Mouse (Mus musculus) lung, embryonic 16.5 days (tissue): Measurements from ENCODE around the gene Gm49425. TPM values are rescaled to one million over a fixed set of nuclear protein-coding genes. Genes with fewer than 3 reads are reported as not detected.

ENCODE experiments used
- ATAC-seq: fragments of 200-750 bp; cut with Nextera tagmentation; 2 replicates; pipeline ENCODE4 v1.8.0; 2017; ENCODE audit warnings: low read depth, mild to moderate bottlenecking, moderate library complexity
- H3K27ac ChIP-seq: fragments of 300-500 bp; sonication (generic); 2 replicates; pipeline ENCODE4 v1.5.1; 2014; ENCODE audit warnings: mild to moderate bottlenecking, control low read depth, low read length
- H3K27me3 ChIP-seq: fragments of 300-500 bp; sonication (generic); 2 replicates; pipeline ENCODE4 v1.6.1; 2014; ENCODE audit warnings: low read depth, low read length, mixed read lengths; ENCODE audit not compliant: control insufficient read depth, insufficient read depth
- H3K36me3 ChIP-seq: fragments of 300-500 bp; sonication (generic); 2 replicates; pipeline ENCODE4 v1.6.1; 2014; ENCODE audit warnings: low read length; ENCODE audit not compliant: control insufficient read depth, insufficient read depth
- H3K4me1 ChIP-seq: fragments of 300-500 bp; sonication (generic); replicated peaks from 2 replicates; pipeline ENCODE4 v1.6.1; 2014; ENCODE audit warnings: low read length, mixed read lengths; ENCODE audit not compliant: control insufficient read depth, insufficient read depth
- H3K4me2 ChIP-seq: fragments of 300-500 bp; sonication (generic); 2 replicates; pipeline ENCODE4 v1.6.1; 2014; ENCODE audit warnings: low read depth, low read length, control low read depth
- H3K4me3 ChIP-seq: fragments of 300-500 bp; sonication (generic); 2 replicates; pipeline ENCODE4 v1.5.1; 2014; ENCODE audit warnings: mild to moderate bottlenecking, low read length, control low read depth
- H3K9ac ChIP-seq: fragments of 300-500 bp; sonication (generic); 2 replicates; pipeline ENCODE4 v1.6.1; 2014; ENCODE audit warnings: low read length, control low read depth
- H3K9me3 ChIP-seq: fragments of 300-500 bp; sonication (generic); 2 replicates; pipeline ENCODE4 v1.6.1; 2016; ENCODE audit warnings: low read length; ENCODE audit not compliant: control insufficient read depth
- WGBS: fragments of 180-500 bp; shearing (Covaris S2); extraction: QIAGEN DNeasy Blood & Tissue Kit; methylation state at CpG from one replicate; pipeline ENCODE4 v1.1.7; 2014; 5-methylcytosine and 5-hydroxymethylcytosine counted together
- polyA plus RNA-seq: library from polyadenylated mRNA; unstranded; fragments of >200 nt; fragmentation: Nextera tagmentation; extraction: Ambion mirVana; gene quantifications from 2 replicates; pipeline ENCODE4 v1.2.1, GENCODE M21; 2015

Gene Gm49425
- polyA plus RNA-seq, 1 experiment from 2014 or later: not detected

DNA sequence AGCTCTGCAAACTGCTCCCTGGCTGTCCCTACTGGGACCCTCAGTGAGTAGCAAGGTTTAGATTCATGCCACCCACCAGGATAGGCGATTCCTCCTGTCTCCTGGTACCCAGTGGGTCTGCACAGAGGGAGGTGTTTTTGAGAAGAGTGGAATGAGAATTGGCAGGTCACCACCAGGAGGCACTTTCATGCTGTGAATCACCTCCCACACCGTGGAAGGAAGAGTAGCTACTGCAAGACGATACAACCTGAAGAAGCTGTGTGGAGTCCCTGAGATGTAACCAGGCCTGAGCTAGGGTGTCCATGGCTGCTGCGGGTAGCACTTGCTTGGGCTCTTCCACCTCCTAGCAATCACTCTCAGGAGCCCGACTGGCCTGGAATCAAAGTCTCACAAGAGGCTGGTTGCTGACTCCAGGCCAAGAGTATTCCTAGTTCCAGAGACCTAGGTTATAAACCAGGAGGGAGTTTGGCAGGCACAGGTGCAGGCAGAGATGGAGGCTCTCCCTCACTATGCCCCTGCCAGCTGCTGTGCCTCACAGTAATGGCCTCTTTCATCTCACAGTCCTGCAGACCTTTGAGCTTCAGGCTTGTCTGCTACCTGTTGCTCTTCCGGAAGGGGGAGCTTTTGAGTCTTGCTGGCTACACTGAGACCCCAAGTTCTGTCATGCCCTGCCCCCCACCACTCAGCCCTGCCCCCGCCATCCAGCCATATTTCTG lies 21.0 kb upstream of the Gm49425 start:
- no peak for ATAC-seq
- Histone ChIP-seq H3K9ac (no peak overlapping the region), H3K4me3 (no peak overlapping the region), H3K4me2 (no peak overlapping the region), H3K27me3 (no peaks in the 10 kb centered on the region), H3K4me1 (no peaks in the 10 kb centered on the region), H3K36me3 (no peaks in the 10 kb centered on the region), H3K9me3 (no peaks in the 10 kb centered on the region), H3K27ac (no peak overlapping the region)
- 30% methylated on average over 7 of the region's 7 CpGs for WGBS

DNA sequence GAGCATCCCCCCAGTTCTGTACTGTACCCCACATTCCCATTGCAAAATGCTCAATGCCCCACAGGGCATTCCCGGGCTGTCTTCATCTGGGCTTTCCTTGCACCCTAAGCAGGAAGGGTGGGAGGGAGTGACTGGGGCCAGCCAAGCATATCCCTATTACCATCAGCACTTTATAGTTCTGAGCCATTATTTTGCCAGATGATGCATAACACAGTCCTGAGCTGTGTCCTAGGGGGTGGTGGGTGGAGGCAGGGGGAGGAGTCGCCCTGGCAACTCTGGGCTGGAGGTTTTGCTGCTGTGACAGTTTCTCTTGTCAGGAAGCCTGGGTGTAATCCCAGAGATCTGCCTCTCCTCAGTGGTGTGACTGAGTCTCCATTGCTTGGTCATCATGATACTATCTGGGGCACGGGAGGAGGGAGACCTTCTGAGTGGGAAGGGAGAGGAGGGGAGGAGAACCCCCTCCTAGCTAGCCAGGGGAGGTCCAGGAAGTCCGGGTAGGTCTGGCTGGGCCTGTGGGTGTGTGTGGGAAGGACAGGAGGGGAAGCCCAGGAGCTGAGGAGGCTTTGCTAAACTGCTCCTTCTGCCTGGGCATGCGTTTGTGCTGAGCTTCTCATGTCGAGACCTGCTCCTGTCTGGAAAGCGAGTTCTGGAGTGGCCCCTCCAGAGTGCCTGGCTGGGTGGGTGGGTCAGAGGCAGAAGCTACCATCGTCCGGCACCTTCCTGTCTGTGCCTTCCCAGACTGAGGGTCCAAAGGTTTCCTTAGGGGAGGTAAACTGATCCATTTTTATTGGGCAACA lies 19.2 kb upstream of the Gm49425 start:
- Histone ChIP-seq H3K4me2 (no peak overlapping the region), H3K27me3 (no peaks in the 10 kb centered on the region), H3K9ac (no peak overlapping the region), H3K4me1 (no peaks in the 10 kb centered on the region), H3K4me3 (no peak overlapping the region), H3K36me3 (no peaks in the 10 kb centered on the region), H3K9me3 (no peaks in the 10 kb centered on the region), H3K27ac (no peak overlapping the region)
- 50% methylated on average over 9 of the region's 9 CpGs for WGBS
- peak; percentile 54 for ATAC-seq

DNA sequence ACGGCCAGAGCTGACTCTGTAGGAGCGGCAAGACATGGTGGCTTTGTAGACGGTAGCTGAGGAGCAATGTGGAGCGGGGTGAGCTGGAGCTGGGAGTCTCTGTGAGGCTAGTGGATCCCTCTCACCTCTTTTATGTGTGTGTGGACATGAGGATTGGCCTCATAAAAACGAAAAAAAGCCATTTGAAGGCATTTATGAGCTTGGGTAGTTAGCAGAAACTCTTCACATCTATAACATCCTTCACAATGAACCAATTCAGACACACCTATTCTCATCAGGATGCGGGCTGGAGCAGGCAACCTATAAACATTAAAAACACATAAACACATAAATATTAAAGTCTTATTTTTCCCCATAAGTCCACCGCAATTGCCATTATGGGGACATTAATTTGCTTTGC lies 15.7 kb upstream of the Gm49425 start, which contains the start of gene Krt84:
Gene Krt84 (minus strand): TSS at position 101 of the 400 bp plus-strand sequence.
- ATAC-seq: no peak
- no peak within 1 kb of the TSS for H3K27ac ChIP-seq
- no peaks in the 10 kb centered on the region for H3K9me3 ChIP-seq
- no peaks in the 10 kb centered on the region for H3K4me1 ChIP-seq
- H3K4me2 ChIP-seq: no peak within 1 kb of the TSS
- H3K4me3 ChIP-seq: no peak within 1 kb of the TSS
- no peaks in the 10 kb centered on the region for H3K27me3 ChIP-seq
- H3K36me3 ChIP-seq: no peaks in the 10 kb centered on the region
- WGBS: 77% methylated on average over 7 of the region's 7 CpGs
- no peak within 1 kb of the TSS for H3K9ac ChIP-seq

GRCm38 (mm10) chr15:101522556-101523232 lies 5.6 kb upstream of the Gm49425 start:
- H3K27ac ChIP-seq: no peak overlapping the region
- H3K9ac ChIP-seq: no peak overlapping the region
- H3K4me3 ChIP-seq: no peak overlapping the region
- H3K9me3 ChIP-seq: no peaks in the 10 kb centered on the region
- no peaks in the 10 kb centered on the region; the same call in 1 of the 2 replicates for H3K27me3 ChIP-seq
- H3K4me2 ChIP-seq: no peak overlapping the region
- no peak for ATAC-seq
- no peaks in the 10 kb centered on the region for H3K4me1 ChIP-seq
- WGBS: 59% methylated on average over 4 of the region's 4 CpGs
- H3K36me3 ChIP-seq: no peaks in the 10 kb centered on the region

- H3K36me3 ChIP-seq: no peaks in the 10 kb centered on the region
- no peaks in the 10 kb centered on the region for H3K9me3 ChIP-seq
- no peak overlapping the region for H3K9ac ChIP-seq
- WGBS: 11% methylated on average over 2 of the region's 2 CpGs
- no peak overlapping the region for H3K27ac ChIP-seq
- no peak overlapping the region for H3K4me3 ChIP-seq
- ATAC-seq: no peak
- no peak overlapping the region for H3K4me2 ChIP-seq
- H3K27me3 ChIP-seq: no peaks in the 10 kb centered on the region; the same call in 1 of the 2 replicates
- no peaks in the 10 kb centered on the region for H3K4me1 ChIP-seq
These were observed 2.7 kb upstream of the Gm49425 start for GRCm38 (mm10) chr15:101519792-101520191.

DNA sequence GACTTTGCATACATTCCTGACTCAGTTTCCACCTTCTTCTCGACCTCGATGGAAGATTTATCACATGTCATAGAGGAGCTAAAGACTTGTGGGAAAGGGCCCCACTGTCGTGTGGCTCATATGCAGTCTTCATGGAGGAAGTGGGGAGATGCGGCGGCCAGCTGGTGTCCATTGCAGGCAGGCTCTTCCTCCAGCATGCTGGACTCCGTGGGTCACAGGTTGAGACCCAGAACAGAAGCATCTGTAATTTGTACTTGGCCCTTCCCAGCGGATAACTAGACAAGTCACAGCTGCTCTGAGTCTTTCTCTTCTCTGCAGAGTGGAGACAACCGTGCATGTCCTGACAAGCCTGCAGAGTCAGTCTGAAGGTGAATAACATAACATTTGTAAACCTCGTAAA lies 8.8 kb downstream of the Gm49425 start:
- H3K27me3 ChIP-seq: no peaks in the 10 kb centered on the region
- ATAC-seq: peak; percentile 71
- 49% methylated on average over 9 of the region's 9 CpGs for WGBS

DNA sequence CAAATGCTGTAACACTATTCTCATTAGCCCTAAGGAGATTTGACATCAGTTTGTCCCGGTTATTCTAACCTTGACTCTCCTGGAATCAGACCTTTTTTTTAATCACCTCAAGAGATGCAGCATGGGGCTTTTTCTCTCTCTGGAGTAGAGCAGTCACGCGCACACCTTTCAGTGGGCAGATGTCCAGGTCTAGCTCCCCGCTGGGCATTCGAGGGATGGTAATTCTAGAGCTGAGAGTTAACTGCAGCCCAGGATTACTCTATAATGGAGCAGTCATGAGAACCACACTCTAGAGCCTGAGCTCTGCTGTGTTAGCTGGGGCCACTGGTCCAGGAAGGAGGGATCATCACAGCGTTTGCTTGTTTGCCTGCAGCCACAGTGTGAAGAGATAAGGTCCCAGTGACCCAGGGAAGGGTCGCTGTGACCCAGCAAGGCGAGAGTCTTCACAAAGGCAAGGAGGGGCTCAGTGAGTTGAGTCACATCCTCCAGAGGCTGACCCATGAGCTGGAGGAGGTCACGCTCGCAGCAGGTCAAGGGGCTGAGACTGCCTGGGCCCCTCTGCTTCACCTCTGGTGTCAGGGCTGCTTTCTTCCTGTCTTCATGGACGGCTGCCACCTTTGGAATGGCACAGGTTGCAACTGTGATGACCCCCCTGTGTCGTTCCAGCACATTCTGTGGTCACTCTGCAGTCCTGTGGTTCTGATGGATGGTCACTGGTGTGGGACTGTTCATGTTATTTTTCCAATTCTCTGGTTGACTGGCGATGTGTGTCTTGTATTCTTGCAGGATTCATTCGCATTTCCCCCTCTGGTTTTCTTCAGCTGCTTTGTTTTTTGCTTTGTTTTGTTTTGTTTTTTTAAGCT lies 9.9 kb downstream of the Gm49425 start:
- Histone ChIP-seq H3K36me3 (no peaks in the 10 kb centered on the region), H3K4me1 (no peaks in the 10 kb centered on the region), H3K9me3 (no peaks in the 10 kb centered on the region), H3K27ac (no peak overlapping the region), H3K4me3 (no peak overlapping the region), H3K4me2 (no peak overlapping the region), H3K27me3 (no peaks in the 10 kb centered on the region), H3K9ac (no peak overlapping the region)
- WGBS: 42% methylated on average over 14 of the region's 14 CpGs
- no peak for ATAC-seq

More for the DNA sequence above, 8.8 kb downstream of the Gm49425 start:
- Histone ChIP-seq H3K9me3 (no peaks in the 10 kb centered on the region), H3K36me3 (no peaks in the 10 kb centered on the region), H3K27ac (no peak overlapping the region), H3K4me3 (no peak overlapping the region), H3K4me2 (no peak overlapping the region), H3K9ac (no peak overlapping the region), H3K4me1 (no peaks in the 10 kb centered on the region)

DNA sequence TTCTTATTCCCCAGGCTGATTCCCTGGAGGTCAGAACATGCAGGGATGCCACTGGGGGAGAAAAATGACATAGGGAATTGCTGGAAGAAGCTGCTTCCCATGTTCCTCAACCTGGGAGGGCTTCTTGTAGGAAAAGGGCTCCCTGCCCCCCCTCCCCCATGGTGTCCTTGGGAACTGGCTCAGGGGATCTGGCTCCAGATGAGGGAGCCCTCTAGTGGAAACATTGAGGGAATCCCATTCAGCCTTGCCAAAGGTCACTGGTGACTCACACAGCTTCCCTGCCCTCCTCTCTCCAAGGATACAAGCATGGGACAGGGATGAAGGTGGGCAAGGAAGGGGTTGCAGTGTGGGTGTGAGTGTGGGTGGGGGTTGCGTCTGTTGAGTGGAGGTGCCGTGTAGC lies 19.9 kb downstream of the Gm49425 start:
- Histone ChIP-seq H3K27ac (no peak overlapping the region), H3K4me3 (no peak overlapping the region), H3K9me3 (no peaks in the 10 kb centered on the region), H3K9ac (no peak overlapping the region), H3K36me3 (no peaks in the 10 kb centered on the region), H3K27me3 (no peaks in the 10 kb centered on the region), H3K4me1 (no peaks in the 10 kb centered on the region), H3K4me2 (no peak overlapping the region)
- whole genome bisulfite sequencing: 69% methylated on average over 2 of the region's 2 CpGs
- no peak for ATAC-seq
